Mouse (Mus musculus): ENCODE results near the gene Gucy2e.
A peak's percentile ranks its signal among the peaks of the same experiment; 100 is the strongest.

The Gucy2e gene

DNA sequence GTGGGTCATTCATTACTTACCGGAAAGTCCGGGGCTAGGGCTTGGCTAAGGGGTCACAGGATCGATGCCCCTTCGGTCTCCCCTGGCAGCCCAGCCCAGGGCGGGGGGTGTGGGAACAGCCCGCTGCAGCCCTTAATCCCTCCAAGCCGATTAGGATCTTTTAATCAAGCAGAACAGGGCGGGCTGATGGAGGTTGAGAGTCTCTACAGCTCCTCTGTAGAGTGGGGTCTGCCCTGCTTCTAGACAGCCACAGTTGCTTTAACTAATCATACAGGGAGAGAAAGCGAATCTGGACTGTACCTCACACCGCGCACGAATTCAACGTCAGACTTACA, at the start of gene Gucy2e:
Gucy2e (minus strand) TSS at position 111 of the 335 bp plus-strand sequence.
- no peak for DNase-seq (ENCODE audit: extremely low spot score, low spot score)

DNA sequence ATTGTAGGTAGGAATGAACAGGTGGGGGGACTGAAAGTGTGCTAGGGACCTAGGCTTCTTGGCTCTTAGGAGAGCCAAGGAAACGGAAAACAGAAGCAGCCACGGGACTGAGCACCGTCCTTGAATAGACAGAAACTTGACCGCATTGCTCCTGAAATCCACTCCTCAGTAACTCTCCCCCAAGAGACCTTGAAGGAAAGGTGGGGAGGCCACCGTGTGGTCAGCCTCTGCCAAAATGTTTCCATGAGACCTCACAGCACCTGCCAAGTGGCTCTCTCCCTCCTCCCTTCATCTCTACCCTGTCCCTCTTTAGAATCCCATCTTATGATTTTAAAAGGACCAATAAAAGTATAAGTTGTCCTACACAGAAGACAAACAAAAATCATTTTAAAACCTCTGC, 40.4 kb upstream of the Gucy2e start:
- no peak for DNase-seq (ENCODE audit: extremely low spot score, low spot score)

DNA sequence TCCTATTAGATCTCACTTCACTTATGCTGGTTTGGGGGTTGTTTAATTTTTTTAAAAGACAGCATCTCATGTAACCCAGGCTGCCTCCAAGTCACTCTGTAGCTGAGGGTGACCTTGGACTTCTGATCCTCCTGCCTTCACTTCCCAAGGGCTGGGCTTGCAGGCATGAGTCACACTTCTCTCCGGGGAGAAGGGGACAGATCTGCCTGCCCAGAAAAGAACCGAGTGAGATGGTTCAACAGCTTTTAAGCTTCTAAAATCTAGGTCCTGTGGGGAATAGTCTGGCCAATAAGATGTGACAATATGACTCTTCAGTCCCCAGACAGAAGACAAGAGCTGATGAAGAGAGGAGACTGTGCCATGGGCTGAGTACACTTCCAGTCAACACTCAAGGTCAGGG, 39.2 kb upstream of the Gucy2e start:
- DNase-seq (ENCODE audit: extremely low spot score, low spot score) = no peak

DNA sequence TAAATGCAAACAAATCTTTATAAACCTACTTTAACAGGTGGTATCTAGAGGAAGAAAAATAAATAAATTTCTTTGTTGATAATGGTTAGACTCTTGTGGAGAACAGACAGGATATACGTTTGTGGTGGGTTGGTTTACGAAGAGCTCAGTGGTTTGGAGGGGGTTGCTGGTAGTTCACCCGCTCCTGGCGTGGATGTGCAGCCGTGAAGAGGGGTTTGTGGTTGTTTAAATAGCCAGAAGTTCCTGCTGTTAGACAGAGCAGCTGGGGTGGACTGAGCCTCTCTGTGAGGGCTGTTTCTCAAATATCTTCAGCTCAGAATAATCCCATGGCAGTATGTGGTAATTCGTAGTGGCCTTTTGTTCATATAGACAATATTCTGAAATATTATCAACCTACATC, 38.8 kb upstream of the Gucy2e start:
- DNase-seq (ENCODE audit: extremely low spot score, low spot score) = no peak

DNA sequence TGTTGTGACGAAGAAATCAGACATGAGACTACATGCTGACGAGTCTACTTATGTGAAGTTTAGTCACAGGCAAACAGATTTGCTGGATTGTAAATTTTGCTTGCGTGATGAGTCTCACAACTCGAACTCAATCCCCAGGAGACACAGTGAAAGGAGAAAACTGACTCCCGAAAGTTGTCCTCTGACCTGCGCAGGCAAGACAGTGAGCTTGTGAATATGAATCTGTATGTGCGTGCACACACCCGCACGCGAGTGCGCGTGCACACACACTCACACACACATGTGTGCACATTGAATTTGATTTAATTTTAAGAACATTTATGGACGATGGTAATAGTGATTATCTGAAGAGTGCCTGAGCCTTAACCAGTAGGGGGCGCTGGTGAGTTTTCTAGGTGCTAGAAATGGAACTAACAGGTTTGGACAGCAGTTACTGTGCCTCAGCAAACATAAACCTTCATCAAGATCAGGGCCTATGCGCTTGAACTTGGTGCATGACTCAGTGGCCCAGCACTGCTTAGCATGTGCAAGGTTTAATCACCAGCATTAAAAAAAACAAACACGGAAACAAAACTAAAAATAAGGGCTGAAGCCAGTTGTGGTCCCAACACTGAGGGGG, 35.4 kb upstream of the Gucy2e start:
- DNase-seq (ENCODE audit: extremely low spot score, low spot score) = peak; percentile 81

DNA sequence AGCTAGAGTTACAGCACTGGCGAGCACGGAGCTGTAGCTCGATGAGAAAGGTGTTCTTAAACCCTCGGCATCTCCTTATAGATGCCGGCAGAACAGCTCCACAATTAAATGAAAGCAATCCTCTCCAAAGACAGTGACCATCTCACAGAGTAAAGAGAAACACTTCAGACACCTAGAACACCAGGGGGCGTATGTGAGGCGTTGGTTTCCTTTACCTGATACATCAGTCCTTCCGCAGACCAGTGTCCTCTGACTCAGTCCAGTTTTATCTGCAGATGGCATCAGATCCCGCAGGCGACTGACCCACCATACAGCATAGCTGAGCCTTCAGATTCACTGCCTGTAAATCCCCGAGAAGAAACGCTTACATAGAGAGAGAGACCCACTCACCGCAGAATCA, 32.7 kb upstream of the Gucy2e start:
- peak; percentile 76 for DNase-seq (ENCODE audit: extremely low spot score, low spot score)

DNA sequence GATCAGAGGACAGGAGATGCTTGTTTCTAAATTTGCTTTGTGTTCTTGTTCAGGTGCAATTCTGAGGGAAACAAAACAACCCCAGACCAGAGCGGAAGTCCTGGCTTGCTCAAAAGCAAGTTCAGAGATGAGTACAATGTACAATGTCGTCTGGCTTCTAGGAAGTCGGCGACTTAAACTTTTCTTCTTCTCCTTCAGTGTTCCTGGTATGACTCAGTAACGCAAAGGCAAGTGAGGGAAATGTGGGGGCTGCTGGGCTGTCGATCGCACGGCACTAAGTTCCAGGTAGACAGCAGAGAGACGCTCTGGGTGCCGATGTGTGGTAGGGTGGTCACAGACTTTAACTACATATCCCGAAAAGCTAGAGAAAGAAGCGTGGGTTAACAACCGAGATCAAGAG, 31.3 kb upstream of the Gucy2e start:
- no peak for DNase-seq (ENCODE audit: extremely low spot score, low spot score)

DNA sequence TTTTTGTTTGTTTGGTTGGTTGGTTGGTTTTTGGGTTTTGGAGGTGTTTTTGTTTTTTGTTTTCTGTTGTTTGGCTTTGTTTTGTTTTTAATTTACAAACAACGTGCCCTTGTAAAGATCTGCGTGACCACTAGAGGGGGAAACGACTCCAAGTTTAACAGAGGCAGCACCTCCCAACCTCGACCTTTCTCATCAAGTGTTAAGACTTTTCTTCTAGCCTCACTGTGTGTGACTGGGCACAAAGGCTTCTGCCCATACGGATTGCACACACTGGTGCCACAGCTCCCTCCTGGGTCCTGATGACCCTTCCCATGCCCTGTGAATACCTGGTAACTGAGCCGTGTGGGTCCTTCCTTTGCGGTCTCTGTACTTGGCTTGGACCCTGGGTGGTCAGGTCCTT, 30.5 kb upstream of the Gucy2e start:
- DNase-seq (ENCODE audit: extremely low spot score, low spot score) = no peak

DNA sequence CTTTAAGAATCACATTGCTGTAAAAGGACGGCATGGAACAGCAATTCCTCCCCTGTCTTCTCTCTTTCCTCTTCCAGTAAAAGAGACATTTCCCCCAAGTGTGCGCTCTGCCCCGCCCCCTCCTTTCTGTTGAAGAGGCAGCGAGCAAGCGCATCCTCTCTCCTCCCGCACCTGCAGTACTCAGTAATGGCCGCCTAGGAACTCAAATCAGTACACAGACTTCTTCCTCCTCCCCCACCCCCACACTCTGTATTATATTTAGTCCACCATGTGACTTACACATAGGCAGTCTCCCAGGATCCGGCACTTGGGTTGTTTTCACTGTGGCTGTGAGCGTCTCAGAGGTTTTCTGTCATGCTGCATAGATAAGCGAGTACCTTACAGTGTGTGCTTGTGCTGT, 29.4 kb upstream of the Gucy2e start:
- no peak for DNase-seq (ENCODE audit: extremely low spot score, low spot score)

DNA sequence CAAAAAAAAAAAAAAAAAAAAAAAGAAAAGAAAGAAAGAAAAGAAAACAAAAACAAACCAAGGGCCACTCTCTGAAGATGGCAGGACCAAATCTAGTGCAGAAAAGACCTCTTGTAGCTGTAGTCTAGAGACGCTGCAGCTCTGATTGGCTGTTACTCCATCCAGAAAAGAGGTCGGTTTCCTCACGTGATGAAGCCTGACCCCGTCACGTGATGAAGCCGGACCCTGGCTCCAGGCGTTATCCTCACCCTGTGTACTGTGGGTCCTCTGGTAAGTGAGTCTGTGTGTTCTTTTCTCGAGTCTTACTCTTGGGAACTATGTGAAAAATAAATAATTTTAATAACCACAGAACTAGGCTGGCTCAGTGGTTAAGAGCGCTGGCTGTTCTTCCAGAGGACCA, 28.6 kb upstream of the Gucy2e start:
- DNase-seq (ENCODE audit: extremely low spot score, low spot score) = no peak

DNA sequence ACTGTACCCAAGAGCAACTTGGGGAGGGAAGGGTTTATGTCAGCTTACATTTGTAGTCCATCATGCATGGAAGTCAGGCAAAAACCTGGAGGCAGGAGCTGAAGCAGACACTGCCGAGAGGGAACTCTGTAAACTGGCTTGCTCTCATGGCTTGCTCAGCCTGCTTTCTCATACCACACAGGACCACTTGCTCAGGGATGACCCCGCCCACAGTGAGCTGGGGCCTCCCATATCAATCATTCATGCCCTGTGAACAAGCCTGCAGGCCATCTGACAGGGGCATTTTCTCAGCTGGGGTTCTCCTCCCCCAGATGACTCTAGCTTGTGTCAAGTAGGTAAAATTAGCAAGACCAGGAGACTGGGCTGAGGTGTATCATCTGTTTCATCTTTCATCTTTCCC, 27.4 kb upstream of the Gucy2e start:
- no peak for DNase-seq (ENCODE audit: extremely low spot score, low spot score)

DNA sequence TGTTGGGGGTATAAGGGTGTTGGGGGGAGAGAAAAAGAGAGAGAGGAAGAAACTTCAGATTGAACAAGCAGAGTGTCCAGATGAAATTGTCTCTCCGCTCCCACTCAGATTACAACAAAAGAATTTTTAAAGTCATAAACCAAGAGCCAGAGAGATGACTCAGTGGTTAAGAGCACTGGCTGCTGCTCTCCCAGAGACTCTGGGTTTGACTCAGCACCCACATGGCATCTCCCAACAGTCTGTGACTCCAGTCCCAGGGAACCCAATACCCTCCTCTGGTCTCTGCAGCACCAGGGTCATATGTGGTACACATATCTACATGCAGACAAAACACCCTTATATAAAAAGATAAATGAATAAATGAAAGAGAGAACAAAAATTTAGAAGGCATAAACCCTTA, 23.3 kb upstream of the Gucy2e start:
- DNase-seq (ENCODE audit: extremely low spot score, low spot score) = no peak

DNA sequence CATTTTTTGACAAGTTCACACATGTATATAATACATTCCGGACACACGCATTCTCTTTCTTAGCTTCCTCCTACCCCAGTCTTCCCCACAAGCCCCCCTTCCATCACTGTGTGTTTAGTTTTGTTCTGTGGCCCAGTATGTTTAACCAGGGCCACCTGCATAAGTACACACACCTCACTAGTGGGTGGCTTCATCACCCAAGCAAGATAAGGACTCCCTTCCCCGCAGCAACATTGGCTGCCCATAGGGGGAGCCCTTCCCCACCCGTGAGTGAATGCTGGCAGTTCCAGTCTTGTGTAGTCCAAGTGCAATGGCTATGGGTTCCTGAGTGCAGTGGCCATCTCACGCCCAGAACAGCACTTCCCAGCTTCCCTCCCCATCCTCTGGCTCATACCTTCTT, 21.5 kb upstream of the Gucy2e start:
- DNase-seq (ENCODE audit: extremely low spot score, low spot score) = peak; percentile 52

DNA sequence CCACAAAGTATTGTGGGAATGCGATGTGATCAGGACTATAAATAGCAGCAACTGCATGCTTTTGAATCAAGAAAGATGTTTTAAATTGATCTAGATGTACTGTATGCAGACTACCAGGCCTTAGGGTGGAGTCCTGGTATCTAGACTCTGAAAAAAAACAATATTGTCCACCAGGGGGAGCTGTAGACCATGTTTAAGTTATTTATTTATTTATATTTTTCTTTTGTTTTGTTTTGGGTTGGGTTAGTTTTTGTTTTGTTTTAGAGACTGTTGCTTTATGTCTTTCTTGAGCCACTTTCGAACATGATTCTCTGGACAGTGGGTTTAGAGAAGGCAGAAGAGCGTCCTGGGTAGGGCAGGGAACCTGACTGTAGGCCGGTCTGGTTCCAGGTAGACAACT, 21.0 kb upstream of the Gucy2e start:
- DNase-seq (ENCODE audit: extremely low spot score, low spot score) = no peak

DNA sequence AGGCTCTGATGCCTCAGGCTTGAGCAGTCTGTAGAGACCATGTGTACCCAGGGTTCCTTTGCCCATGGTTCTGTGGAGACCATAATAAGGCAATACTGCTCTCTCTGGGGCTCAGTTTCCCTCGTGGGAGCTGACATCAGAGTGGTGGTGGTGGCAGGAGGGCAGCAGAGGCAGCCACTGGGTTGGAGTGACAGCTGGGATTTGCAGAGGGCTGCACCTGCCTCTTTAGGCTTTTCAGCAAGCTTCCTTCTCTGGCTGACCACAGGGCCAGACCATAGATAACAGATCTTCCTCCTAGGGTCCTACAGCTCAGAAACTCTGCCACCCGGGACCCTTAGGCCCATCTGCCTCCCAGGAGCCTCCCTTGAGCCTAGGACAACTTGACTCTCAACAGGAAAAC, 20.2 kb upstream of the Gucy2e start:
- DNase-seq (ENCODE audit: extremely low spot score, low spot score) = no peak

DNA sequence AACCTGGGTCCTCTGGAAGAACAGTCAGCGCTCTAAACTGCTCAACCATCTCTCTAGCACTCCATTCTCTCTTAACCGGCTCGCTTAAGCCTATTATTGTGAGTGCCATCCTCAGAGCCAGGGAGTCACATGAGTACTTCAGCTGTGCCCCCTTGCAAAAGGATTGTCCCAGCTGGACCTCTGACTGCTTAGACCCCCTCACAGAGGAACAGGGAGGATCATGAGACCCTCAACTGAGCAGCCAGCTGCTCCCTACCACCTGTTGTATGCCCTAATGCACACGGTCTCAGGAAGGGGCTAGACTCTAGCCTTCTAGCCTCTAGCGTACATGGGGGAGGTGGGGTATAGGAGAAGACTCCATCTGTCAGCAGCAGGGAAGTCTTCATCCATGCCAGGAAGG, 18.0 kb upstream of the Gucy2e start:
- no peak for DNase-seq (ENCODE audit: extremely low spot score, low spot score)

DNA sequence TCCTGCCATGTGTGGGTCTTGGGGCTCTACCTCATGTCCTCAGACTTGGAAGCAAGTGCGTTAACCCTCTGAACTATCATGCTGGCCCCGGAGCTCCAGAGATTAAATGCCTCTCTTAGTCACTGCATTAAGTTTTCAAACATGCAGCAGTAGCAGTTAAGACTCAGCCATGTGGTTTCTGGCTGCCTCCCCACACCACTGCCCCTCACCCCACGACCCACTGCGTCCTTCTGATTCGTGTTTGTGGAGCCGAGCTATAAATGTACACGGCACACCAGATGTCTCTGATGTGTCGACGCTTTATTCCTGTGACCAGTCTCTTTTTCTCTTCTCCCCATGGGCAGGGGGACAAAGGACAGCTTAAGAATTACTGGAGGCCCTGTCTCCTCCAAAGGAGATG, 16.3 kb upstream of the Gucy2e start:
- no peak for DNase-seq (ENCODE audit: extremely low spot score, low spot score)

DNA sequence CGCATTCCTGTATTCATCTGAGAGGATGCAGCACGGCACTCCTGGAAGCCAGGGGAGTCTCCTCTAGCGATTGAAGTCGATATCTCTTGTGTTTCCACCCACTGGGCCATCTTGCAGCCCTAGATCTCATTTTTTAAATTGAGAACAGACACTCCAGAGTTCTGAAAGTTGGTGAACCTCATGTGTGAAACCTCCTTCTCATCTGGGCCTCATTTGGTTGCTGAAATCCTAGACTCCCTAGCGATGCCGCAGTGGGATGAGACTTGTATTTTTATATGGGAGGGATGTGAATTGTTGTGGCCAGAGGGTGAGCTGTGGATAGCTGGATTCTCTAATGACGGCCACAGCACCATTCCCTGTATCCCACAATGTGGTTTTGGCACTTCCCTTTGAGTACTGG, 15.1 kb upstream of the Gucy2e start:
- no peak for DNase-seq (ENCODE audit: extremely low spot score, low spot score)

DNA sequence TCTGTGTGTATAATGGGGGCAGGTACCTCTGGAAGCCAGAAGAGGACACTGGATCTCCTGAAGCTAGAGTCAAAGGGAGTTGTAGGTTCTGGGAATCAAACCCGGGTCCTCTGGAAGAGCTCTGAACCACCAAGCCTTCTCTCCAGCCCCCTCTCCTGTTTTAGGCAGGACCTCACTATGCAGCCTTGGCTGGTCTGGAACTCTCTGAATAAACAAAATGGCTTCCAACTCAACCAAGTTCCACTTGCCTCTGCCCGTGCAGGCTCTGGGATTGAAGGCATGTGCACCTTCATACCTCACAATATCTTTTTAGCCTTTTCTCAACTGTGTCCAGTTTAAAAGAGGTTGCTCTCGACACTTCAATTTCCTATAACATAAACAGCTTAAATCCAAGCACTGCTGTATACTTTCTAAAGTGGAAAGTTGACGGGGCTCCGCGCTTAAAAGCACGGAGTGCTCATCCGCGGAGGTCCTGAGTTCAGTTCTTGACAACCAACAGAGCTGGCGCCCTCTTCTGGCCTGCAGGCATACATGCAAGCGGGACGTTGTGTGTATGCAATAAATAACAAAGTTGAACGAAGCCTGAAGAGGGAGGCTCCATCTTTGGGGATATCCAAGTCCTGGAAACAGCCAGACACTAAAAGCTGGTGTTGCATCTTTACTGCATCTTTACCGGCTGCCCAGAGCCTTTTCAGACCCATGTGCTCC, 14.5 kb upstream of the Gucy2e start:
- DNase-seq (ENCODE audit: extremely low spot score, low spot score) = no peak

DNA sequence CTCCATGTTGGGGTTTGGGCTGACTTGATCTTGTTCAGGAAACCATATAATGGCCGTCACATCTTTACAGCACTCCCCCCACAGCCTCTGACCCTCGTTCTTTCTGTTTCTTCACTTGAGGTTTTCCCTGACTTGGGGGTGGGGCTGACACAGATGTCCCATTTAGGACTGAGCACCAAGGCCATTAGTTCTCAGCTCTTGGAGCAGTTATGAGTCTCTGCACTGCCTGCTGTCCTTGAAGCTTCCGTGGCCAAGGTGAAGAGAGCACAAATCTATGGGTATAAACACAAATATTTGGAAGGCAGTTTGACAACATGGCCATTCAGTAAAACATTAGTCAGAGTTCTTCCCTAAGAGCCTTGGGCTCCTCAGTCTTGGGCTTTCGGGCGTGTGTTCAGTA, 13.3 kb upstream of the Gucy2e start:
- DNase-seq (ENCODE audit: extremely low spot score, low spot score) = no peak

DNA sequence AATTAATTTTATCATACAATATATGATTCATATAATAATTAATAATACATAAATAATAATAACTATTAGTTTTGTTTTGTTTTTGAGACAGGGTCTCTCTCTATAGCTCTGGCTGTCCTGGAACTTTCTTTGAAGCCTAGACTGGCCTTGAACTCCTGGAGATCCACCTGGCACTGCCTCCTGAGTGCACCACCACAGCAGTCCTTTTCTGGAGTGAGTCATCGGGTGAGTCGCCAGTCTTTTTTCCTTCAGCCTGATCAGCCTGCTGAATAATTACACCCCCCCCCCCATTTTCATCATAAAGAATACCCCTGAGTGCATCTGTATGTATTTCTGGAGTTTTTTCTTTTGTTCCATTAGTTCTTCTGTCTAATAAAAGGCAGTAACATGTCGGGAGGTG, 12.3 kb upstream of the Gucy2e start:
- no peak for DNase-seq (ENCODE audit: extremely low spot score, low spot score)

DNA sequence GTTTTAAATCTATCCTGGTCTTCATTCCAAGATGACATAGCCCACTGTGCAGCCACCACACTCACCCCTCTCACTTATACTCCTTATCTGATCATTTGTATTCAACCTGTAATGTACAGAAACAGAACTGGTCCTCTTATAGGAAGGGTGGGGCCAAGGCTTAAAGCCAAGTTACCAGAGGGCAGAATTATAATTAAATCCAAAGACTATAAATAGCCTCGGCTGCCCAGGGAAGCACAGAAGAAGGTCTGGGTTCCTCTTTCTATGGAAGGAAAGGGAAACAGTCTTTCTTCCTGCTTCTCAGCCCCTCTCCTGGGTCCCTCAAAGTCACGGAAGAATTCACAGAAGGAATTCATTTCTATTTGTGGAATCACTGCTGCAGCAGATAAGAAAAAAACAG, 8.8 kb upstream of the Gucy2e start:
- DNase-seq (ENCODE audit: extremely low spot score, low spot score) = no peak

DNA sequence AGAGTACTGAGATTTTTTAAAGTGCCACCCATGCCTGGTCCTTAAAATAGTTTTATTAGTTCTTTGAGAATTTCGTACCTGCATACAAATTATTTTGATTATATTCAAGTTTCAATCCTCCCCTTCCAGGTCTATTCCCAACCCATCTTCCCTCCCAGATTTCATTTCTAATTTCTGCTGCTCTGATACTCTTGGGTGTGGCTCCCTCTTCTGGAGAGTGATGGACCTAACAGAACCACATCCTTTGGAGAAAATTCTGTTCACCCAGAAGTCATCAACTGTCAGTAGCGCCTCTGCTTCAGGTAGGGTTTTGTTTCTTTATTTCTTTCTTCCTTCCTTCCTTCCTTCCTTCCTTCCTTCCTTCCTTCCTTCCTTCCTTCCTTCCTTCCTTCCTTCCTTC, 8.1 kb upstream of the Gucy2e start:
- DNase-seq (ENCODE audit: extremely low spot score, low spot score) = no peak
